Mouse (Mus musculus) liver, embryonic 14.5 days (tissue): ENCODE results near the gene Akr1b10. TPM values are rescaled to one million over a fixed set of nuclear protein-coding genes. Genes with fewer than 3 reads are reported as not detected.
"Not testable (repeated sequence)": the region's sequence is repeated elsewhere in the genome, so short reads cannot be mapped to it uniquely, and the experiment has no call there.

ENCODE experiments used
- ATAC-seq: fragments of 200-750 bp; cut with Nextera tagmentation; 2 replicates; pipeline ENCODE4 v1.8.0; 2017; ENCODE audit warnings: moderate number of reproducible peaks, mild to moderate bottlenecking, moderate library complexity; ENCODE audit not compliant: insufficient read depth
- DNase-seq, 3 experiments: peaks; one replicate each; pipeline ENCODE4 v3.0.0-alpha.2; 2012 to 2013; ENCODE audit warnings: low read depth in 3 of 3, low spot score in 3 of 3
- H3K27ac ChIP-seq: fragments of 300-500 bp; sonication (generic); 2 replicates; pipeline ENCODE4 v1.5.1; 2014; ENCODE audit warnings: moderate library complexity, mild to moderate bottlenecking, control low read depth, inconsistent platforms
- H3K27me3 ChIP-seq: fragments of 300-500 bp; sonication (generic); 2 replicates; pipeline ENCODE4 v1.6.1; 2014; ENCODE audit warnings: mild to moderate bottlenecking, low read length, moderate library complexity; ENCODE audit not compliant: control insufficient read depth, insufficient read depth
- H3K36me3 ChIP-seq: fragments of 300-500 bp; sonication (generic); replicated peaks from 2 replicates; pipeline ENCODE4 v1.6.1; 2014; ENCODE audit warnings: low read depth; ENCODE audit not compliant: control insufficient read depth, insufficient read depth
- H3K4me1 ChIP-seq, 2 experiments: fragments of 200-500 bp in 1 of 2; fragments of 300-500 bp in 1 of 2; sonication (generic) in 1 of 2; replicated peaks; 2 replicates each; pipeline ENCODE4 v1.6.1; 2012 to 2014; ENCODE audit warnings: antibody characterized with exemption in 1 of 2, inconsistent platforms in 1 of 2, low read length in 1 of 2; ENCODE audit not compliant: control insufficient read depth in 2 of 2, insufficient read depth in 2 of 2
- H3K4me2 ChIP-seq: fragments of 300-500 bp; sonication (generic); 2 replicates; pipeline ENCODE4 v1.6.1; 2014; ENCODE audit warnings: low read depth, mild to moderate bottlenecking, control low read depth, moderate library complexity
- H3K4me3 ChIP-seq, 2 experiments: fragments of 200-500 bp in 1 of 2; fragments of 300-500 bp in 1 of 2; sonication (generic) in 1 of 2; 2 replicates each; pipeline ENCODE4 v1.5.1; 2012 to 2014; ENCODE audit warnings: low read depth in 2 of 2, low read length in 2 of 2, mild to moderate bottlenecking in 2 of 2, control low read depth in 1 of 2, inconsistent platforms in 1 of 2, moderate library complexity in 1 of 2; ENCODE audit not compliant: insufficient read depth in 1 of 2
- H3K9ac ChIP-seq: fragments of 300-500 bp; sonication (generic); replicated peaks from 2 replicates; pipeline ENCODE4 v1.6.1; 2014; ENCODE audit warnings: mild to moderate bottlenecking, control low read depth, moderate library complexity
- H3K9me3 ChIP-seq: fragments of 300-500 bp; sonication (generic); 2 replicates; pipeline ENCODE4 v1.6.1; 2016; ENCODE audit warnings: low read length, mixed read lengths; ENCODE audit not compliant: control insufficient read depth
- CTCF ChIP-seq: IDR thresholded peaks from 2 replicates; pipeline ENCODE4 v1.5.1; 2016; ENCODE audit warnings: antibody characterized with exemption, low read depth, control low read depth
- EP300 ChIP-seq: IDR thresholded peaks from 2 replicates; pipeline ENCODE4 v1.6.1; 2016; ENCODE audit warnings: antibody characterized with exemption, low read depth
- WGBS: fragments of 180-500 bp; shearing (Covaris S2); extraction: QIAGEN DNeasy Blood & Tissue Kit; methylation state at CpG from one replicate; pipeline ENCODE4 v1.1.7; 2014; ENCODE audit not compliant: insufficient replicate concordance; 5-methylcytosine and 5-hydroxymethylcytosine counted together
- polyA plus RNA-seq, 2 experiments: library from polyadenylated mRNA; depleted of rRNA in 1 of 2; stranded (reverse) in 1 of 2; unstranded in 1 of 2; fragments of >200 nt; fragmentation: Nextera tagmentation in 1 of 2; extraction: Ambion mirVana in 1 of 2; gene quantifications; 2 replicates each; pipeline versions ENCODE4 v1.2.1 to v1.2.3; 2012 to 2014

Gene Akr1b10
- polyA plus RNA-seq, 2 experiments, result 5.0 to 5.1 TPM

DNA sequence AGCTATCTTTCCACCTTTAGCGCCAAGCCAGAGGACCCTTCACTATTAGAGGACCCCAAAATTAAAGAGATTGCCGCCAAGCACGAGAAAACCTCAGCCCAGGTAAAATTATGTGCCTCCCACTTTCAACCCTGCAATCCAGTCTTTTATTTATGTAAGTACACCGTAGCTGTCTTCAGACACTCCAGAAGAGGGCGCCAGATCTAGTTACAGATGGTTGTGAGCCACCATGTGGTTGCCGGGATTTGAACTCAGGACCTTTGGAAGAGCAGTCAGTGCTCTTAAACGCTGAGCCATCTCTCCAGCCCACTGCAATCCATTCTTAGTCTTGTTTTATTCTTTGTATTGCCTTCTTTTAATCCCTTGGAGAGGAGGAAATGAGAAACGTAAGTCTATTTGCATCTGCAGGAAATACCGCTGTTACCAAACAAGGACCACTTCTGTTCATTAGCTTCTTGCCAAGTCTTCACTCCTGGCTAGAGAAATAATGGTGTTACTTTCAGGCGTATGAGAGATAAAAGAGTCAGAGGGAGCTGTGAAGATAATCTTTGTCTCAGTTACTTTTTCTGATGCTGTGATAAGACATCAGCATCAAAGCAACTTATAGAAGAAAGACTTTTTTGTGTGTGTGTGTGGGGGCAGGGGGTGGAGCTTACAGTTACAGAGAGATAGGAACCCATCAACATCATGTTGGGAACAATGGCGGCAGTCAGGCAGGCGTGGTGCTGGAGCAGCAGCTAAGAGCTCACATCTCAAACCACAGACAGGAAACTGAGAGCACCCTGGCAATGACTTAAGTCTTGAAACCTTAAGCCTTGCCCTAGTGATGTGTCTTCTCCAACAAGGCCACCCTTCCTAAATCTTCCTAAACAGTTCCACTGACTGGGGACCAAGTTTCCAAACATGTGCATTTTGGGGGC, 19.5 kb upstream of the Akr1b10 start:
- Histone ChIP-seq H3K4me2 (no peak overlapping the region), H3K4me1 (no peaks in the 10 kb centered on the region), H3K9me3 (no peaks in the 10 kb centered on the region), H3K27ac (no peak overlapping the region), H3K9ac (no peak overlapping the region), H3K36me3 (no peaks in the 10 kb centered on the region), H3K4me3 (no peak overlapping the region), H3K27me3 (no peaks in the 10 kb centered on the region)
- DNase-seq (no peak), ATAC-seq (no peak)
- TF ChIP-seq CTCF (peak; percentile 20; the same call in 1 of the 2 replicates), EP300 (no peak)
- 56% methylated on average over 12 of the region's 12 CpGs for WGBS

DNA sequence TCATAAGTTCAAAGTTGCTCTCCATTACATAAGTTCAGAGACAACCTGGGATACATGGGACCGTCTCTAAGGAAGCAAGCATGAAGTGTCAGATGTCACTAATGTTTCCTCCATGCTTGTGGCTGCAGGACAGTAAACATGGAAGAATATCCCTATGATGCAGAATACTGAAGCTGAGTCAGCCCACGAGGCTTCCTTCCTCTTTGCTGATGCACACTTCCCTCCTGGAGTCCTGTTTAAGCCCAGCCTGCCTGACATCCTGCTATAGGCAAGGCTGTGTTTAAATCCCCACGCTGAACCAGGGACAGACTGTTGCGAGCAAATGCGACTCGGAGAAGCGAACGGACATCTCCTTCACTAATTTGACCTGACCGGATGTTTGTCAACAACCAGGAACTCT, 16.0 kb upstream of the Akr1b10 start:
- H3K4me3 ChIP-seq, result no peak overlapping the region
- H3K9me3 ChIP-seq, result no peaks in the 10 kb centered on the region
- no peak overlapping the region for H3K9ac ChIP-seq
- DNase-seq (no peak), ATAC-seq (no peak)
- no peaks in the 10 kb centered on the region for H3K36me3 ChIP-seq
- no peak overlapping the region for H3K27ac ChIP-seq
- no peaks in the 10 kb centered on the region; a peak in 1 of 4 replicates for H3K4me1 ChIP-seq
- H3K4me2 ChIP-seq, result no peak overlapping the region
- H3K27me3 ChIP-seq, result no peaks in the 10 kb centered on the region
- TF ChIP-seq EP300 (no peak), CTCF (no peak)
- WGBS, result 39% methylated on average over 9 of the region's 9 CpGs

DNA sequence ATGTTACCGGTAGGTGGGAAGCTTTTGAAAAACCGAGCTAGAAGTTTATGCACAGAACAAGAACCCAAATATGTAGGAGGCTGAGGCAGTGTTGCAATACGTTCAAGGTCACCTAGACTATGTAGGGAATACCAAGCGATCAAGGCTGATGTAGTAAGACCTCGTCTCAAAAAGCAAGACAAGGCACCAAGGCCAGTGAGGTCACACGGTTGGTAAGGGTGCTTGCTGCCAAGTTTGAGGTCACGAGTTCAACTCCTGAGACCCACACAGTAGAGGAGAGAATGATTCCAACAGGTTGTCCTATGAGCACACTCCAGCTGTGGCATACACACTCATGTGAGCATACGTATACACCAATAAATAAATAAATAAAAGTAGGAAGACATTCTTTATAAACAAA, 13.9 kb upstream of the Akr1b10 start:
- no peak for TF ChIP-seq CTCF
- TF ChIP-seq EP300, result no peak
- H3K27ac ChIP-seq, result no peak overlapping the region
- H3K4me1 ChIP-seq, result no peaks in the 10 kb centered on the region; a peak in 1 of 4 replicates
- DNase-seq, result no peak
- no peak overlapping the region for H3K9ac ChIP-seq
- no peak overlapping the region for H3K4me3 ChIP-seq
- H3K9me3 ChIP-seq, result no peaks in the 10 kb centered on the region
- H3K36me3 ChIP-seq, result no peaks in the 10 kb centered on the region
- 68% methylated on average over 8 of the region's 8 CpGs for WGBS
- no peak for ATAC-seq
- no peaks in the 10 kb centered on the region for H3K27me3 ChIP-seq
- H3K4me2 ChIP-seq, result no peak overlapping the region

DNA sequence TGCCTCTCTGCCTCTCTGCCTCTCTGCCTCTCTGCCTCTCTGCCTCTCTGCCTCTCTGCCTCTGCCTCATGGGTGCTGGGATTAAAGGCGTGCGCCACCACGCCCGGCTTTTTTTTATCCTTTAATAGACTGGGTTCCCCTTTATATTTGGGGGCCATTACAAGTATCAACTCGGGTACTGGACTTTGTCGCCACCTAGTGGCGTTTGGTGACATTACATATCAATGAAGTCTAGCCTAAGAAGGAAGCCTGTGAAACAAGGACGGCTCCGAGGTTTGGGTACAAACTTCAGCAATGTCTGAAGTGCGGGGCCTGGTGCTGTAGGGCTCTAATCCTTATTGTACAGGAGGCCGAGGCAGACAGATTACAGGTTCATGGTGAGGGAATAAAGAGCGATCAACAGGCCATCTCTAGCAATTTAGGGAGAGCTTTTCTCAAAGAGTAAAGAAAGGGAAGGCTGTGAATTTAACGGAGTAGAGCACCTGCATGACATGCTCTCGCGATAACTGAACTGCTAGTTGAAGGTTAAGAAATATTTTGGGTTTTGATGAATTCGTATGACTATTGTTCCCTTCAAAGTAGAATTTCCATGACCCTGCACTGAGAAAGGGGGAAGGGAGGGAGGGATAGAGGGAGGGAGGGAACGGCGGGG, 12.2 kb upstream of the Akr1b10 start:
- no peak overlapping the region for H3K27ac ChIP-seq
- ATAC-seq (no peak), DNase-seq (peak; percentile 59 to 66 (median 61))
- 0 out of 4 replicates have a peak overlapping the region, but pooled peaks of 1 of the 2 experiments have one; percentile 21 for H3K4me3 ChIP-seq
- no peaks in the 10 kb centered on the region for H3K27me3 ChIP-seq
- peak overlapping the region; percentile 42 for H3K4me2 ChIP-seq
- no peaks in the 10 kb centered on the region; a peak in 1 of 4 replicates for H3K4me1 ChIP-seq
- TF ChIP-seq EP300 (no peak), CTCF (peak; percentile 81)
- H3K9ac ChIP-seq, result no peak overlapping the region
- H3K36me3 ChIP-seq, result no peaks in the 10 kb centered on the region
- 23% methylated on average over 18 of the region's 18 CpGs for WGBS
- no peaks in the 10 kb centered on the region for H3K9me3 ChIP-seq

DNA sequence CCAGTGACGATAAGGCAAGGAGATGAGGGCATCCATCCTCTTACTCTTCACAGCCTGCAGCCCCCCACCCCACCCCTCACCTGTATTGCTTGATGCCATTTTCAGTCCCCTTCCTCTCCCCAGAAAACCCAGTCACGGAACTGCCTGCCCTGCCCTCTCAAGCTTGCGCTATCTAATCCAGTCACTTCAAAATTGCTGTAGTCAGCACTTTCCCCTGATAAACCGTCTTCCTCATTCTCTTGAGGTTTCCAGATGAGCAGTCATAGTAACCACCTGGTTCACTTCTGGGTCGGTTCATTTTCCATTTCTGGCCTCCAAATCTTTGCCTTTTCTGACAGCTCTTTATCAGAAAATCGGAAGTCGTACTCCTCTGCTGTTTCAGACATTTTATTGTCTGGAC, 10.2 kb upstream of the Akr1b10 start:
- 45% methylated on average over 7 of the region's 7 CpGs for WGBS
- H3K4me1 ChIP-seq, result no peaks in the 10 kb centered on the region; a peak in 1 of 4 replicates
- H3K4me3 ChIP-seq, result no peak overlapping the region
- no peaks in the 10 kb centered on the region for H3K36me3 ChIP-seq
- no peak for TF ChIP-seq EP300
- no peak for TF ChIP-seq CTCF
- no peak overlapping the region for H3K9ac ChIP-seq
- H3K9me3 ChIP-seq, result no peaks in the 10 kb centered on the region
- H3K27ac ChIP-seq, result no peak overlapping the region
- ATAC-seq (no peak), DNase-seq (no peak)
- no peak overlapping the region for H3K4me2 ChIP-seq
- H3K27me3 ChIP-seq, result no peaks in the 10 kb centered on the region

DNA sequence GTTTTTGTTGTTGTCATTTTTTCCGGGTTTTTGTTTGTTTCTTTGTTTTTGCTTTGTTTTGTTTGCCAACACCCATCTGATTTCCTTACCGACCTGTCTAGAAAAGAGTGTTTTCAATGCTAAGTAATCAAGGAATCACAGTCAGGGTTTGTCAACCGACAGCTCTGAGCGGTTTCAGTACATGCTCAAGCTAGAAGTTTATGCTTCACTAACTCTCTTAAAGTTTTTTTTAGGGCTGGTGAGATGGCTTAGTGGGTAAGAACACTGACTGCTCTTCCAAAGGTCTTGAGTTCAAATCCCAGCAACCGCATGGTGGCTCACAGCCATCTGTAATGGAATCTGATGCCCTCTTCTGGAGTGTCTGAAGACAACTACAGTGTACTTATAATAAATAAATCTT, 8.1 kb upstream of the Akr1b10 start:
- H3K27me3 ChIP-seq, H3K36me3 ChIP-seq, ATAC-seq, DNase-seq, H3K27ac ChIP-seq, H3K9me3 ChIP-seq, H3K4me3 ChIP-seq, H3K4me1 ChIP-seq, H3K9ac ChIP-seq, H3K4me2 ChIP-seq: not testable (repeated sequence)
- 58% methylated on average over 5 of the region's 5 CpGs for WGBS
